Comparison of ENCODE assay signal across 8 mouse cellular contexts in genomic region chr15:12380548-12380947, GRCm38 (mm10). TPM values are rescaled to one million over a fixed set of nuclear protein-coding genes. Genes with fewer than 3 reads are reported as not detected.
A peak's percentile ranks its signal among the peaks of the same experiment; 100 is the strongest.
DNase-seq lines count a peak whose midpoint lies in the region; ATAC-seq and TF ChIP-seq lines count a peak whose summit lies in the region.
"Had no signal": no experiment of that assay in that cellular context is flagged by ENCODE, and none has a peak within 500 bp of the region (broad histone marks: within the 10 kb centered on the region; RNA-seq: fewer than 3 reads in every experiment).

No protein-coding gene starts in this region.

- H3K36me3 ChIP-seq in liver, adult 2 months (ENCODE audit: control insufficient read depth, insufficient read depth, low read length) = no peaks in the 10 kb centered on the region
- no peaks in the 10 kb centered on the region for H3K36me3 ChIP-seq in liver, embryonic 12.5 days
- H3K36me3 ChIP-seq: heart, embryonic 15.5 days had no signal

- no peak overlapping the region for H3K9ac ChIP-seq in liver, adult 2 months (ENCODE audit: low read depth, low read length)
- H3K9ac ChIP-seq in liver, embryonic 12.5 days = no peak overlapping the region
- H3K9ac ChIP-seq: heart, embryonic 15.5 days had no signal

- no peaks in the 10 kb centered on the region for H3K79me2 ChIP-seq in liver, adult 2 months (ENCODE audit: control insufficient read depth, insufficient read depth, low read length)

- H3K9me3 ChIP-seq in liver, embryonic 12.5 days (replicated peaks) = no peaks in the 10 kb centered on the region
- H3K9me3 ChIP-seq: heart, embryonic 15.5 days had no signal

- TF ChIP-seq CTCF in liver, adult 2 months (IDR thresholded peaks at IDR 0.05; ENCODE audit: low read depth, low read length) = peak; percentile 53

- no peak for ATAC-seq in liver, embryonic 12.5 days

- no peak overlapping the region for H3K4me2 ChIP-seq in liver, embryonic 12.5 days
- H3K4me2 ChIP-seq: heart, embryonic 15.5 days had no signal

- H3K4me1 ChIP-seq in liver, adult 2 months (ENCODE audit: control insufficient read depth, insufficient read depth, low read length) = no peaks in the 10 kb centered on the region; the same call in 1 of the 2 replicates
- peaks cover 16% of the 10 kb centered on the region for H3K4me1 ChIP-seq in liver, embryonic 12.5 days

- intact Hi-C loops in heart, postnatal 14 days (cut with DNase I) = loop anchor here (5.0 kb wide), 1 partner anchor 112 kb away; no protein-coding TSS in a partner anchor
- intact Hi-C loops in left cerebral cortex, postnatal 25 days (cut with DNase I) = no loop called here

- H3K27me3 ChIP-seq in liver, adult 2 months (ENCODE audit: control insufficient read depth, insufficient read depth, low read length) = no peaks in the 10 kb centered on the region
- H3K27me3 ChIP-seq in liver, embryonic 12.5 days (replicated peaks) = no peaks in the 10 kb centered on the region
- H3K27me3 ChIP-seq: heart, embryonic 15.5 days had no signal

- H3K4me3 ChIP-seq in liver, adult 2 months (ENCODE audit: insufficient read depth, low read depth, low read length) = no peak overlapping the region
- no peak overlapping the region for H3K4me3 ChIP-seq in liver, embryonic 12.5 days
- H3K4me3 ChIP-seq: heart, embryonic 15.5 days had no signal

- peak; percentile 38 for DNase-seq in liver, adult 2 months (ENCODE audit: extremely low read depth, low read depth, low spot score)
- DNase-seq in WW6 (ENCODE audit: low read depth, low spot score) = peak; percentile 63
- DNase-seq in heart, postnatal 14 days = peak; percentile 57 to 68
- DNase-seq in lung, postnatal 4 days = peak; percentile 57 to 70
- peak; percentile 42 to 69 for DNase-seq in thymus, postnatal 10 days (ENCODE audit: low spot score in 2 of 2)
- no peak for DNase-seq in left cerebral cortex, postnatal 25 days (ENCODE audit: low spot score in 2 of 2)

- no peak for TF ChIP-seq POLR2A in liver, adult 2 months (IDR thresholded peaks at IDR 0.05; ENCODE audit: extremely low read depth, insufficient read depth, low read length)

- no peak overlapping the region for H3K27ac ChIP-seq in liver, adult 2 months (replicated peaks; ENCODE audit: insufficient read depth, low read depth, low read length)
- no peak overlapping the region for H3K27ac ChIP-seq in liver, embryonic 12.5 days
- H3K27ac ChIP-seq: heart, embryonic 15.5 days had no signal

- 47% methylated on average over 5 of the region's 5 CpGs for WGBS in liver, adult 2 months
- WGBS in liver, embryonic 12.5 days (ENCODE audit: insufficient replicate concordance) = 35% methylated on average over 5 of the region's 5 CpGs

RNA-seq across cellular contexts. Expression of gene 1810049J17Rik, which starts 58.8 kb away (rescaled TPM):
- total RNA-seq in liver, adult 2 months (2014; rRNA removed) = not detected in 2 replicates
- polyA plus RNA-seq in liver, adult 2 months (2012; rRNA removed) = not detected in 2 replicates
- 1.2 and 1.9 TPM in 2 replicates for polyA plus RNA-seq in liver, embryonic 12.5 days (2016; fragmentation: Nextera tagmentation; extraction: Ambion mirVana)
- under 1 TPM in 1 of 2 experiments, not detected in 1; 0.56 TPM for total RNA-seq in heart, postnatal 14 days (2021)
- total RNA-seq in left cerebral cortex, postnatal 25 days (2021) = 1 to 10 TPM; 2.0 to 2.4 TPM
- polyA plus RNA-seq: heart, embryonic 15.5 days had no signal

RNA-seq across cellular contexts. Expression of gene Golph3, which starts 59.3 kb away (rescaled TPM):
- 49.8 and 54.6 TPM in 2 replicates for total RNA-seq in liver, adult 2 months (2014; rRNA removed)
- 48.0 and 52.4 TPM in 2 replicates for polyA plus RNA-seq in liver, adult 2 months (2012; rRNA removed)
- polyA plus RNA-seq in liver, embryonic 12.5 days (2016; fragmentation: Nextera tagmentation; extraction: Ambion mirVana) = 79.8 and 82.7 TPM in 2 replicates
- total RNA-seq in heart, postnatal 14 days (2021) = 10 to 100 TPM; 89.0 to 91.2 TPM
- 100 to 1,000 TPM; 104 TPM for total RNA-seq in left cerebral cortex, postnatal 25 days (2021)

Comparison
In these comparisons a context has a peak if more than half of its experiments do, and no peak if none do; other contexts are left out.
1. DNase-seq: peak in liver, adult 2 months (single experiment), WW6 (single experiment), heart, postnatal 14 days (2 of 2), lung, postnatal 4 days (2 of 2) and thymus, postnatal 10 days (2 of 2); none in left cerebral cortex, postnatal 25 days (0 of 2).